8 mouse cellular contexts compared by ENCODE assay signal in genomic region chrX:64275501-64276289, GRCm38 (mm10). TPM values are rescaled to one million over a fixed set of nuclear protein-coding genes. Genes with fewer than 3 reads are reported as not detected.
DNase-seq lines count a peak whose midpoint lies in the region; ATAC-seq and TF ChIP-seq lines count a peak whose summit lies in the region.

No protein-coding gene starts in this region.

- H3K9ac ChIP-seq in neural tube, embryonic 11.5 days (ENCODE audit: low read length) = peak overlapping the region; percentile 42; the same call in 1 of the 2 replicates
- H3K9ac ChIP-seq in midbrain, postnatal 0 days (replicated peaks; ENCODE audit: low read length, poor library complexity, severe bottlenecking) = peak overlapping the region; percentile 57

- peak; percentile 69 for ATAC-seq in neural tube, embryonic 11.5 days (ENCODE audit: insufficient read depth, low FRiP score, low TSS enrichment)
- peak; percentile 36; the same call in 1 of the 2 replicates for ATAC-seq in midbrain, postnatal 0 days (ENCODE audit: low FRiP score)
- ATAC-seq in megakaryocyte progenitor cell, adult 5-6 weeks (replicated peaks; ENCODE audit: poor library complexity) = no peak
- ATAC-seq in megakaryocyte-erythroid progenitor cell, adult 5-6 weeks (replicated peaks; ENCODE audit: low FRiP score, low TSS enrichment, poor library complexity, severe bottlenecking) = no peak

- no peaks in the 10 kb centered on the region for H3K27me3 ChIP-seq in neural tube, embryonic 11.5 days (ENCODE audit: control insufficient read depth, insufficient read depth, low read length)
- no peaks in the 10 kb centered on the region for H3K27me3 ChIP-seq in midbrain, postnatal 0 days (ENCODE audit: insufficient read depth, low read length)

- no peaks in the 10 kb centered on the region for H3K36me3 ChIP-seq in neural tube, embryonic 11.5 days (ENCODE audit: control insufficient read depth, insufficient read depth, low read length)
- H3K36me3 ChIP-seq in midbrain, postnatal 0 days (ENCODE audit: insufficient read depth, low read length) = no peaks in the 10 kb centered on the region

- DNase-seq in neural tube, embryonic 11.5 days (ENCODE audit: low spot score) = peak; percentile 22
- DNase-seq in neural tube, embryonic 10.5 days (ENCODE audit: extremely low spot score, low spot score) = no peak
- peak; percentile 9 to 36 for DNase-seq in layer of hippocampus, adult 18-20 months (ENCODE audit: low spot score in 2 of 2)
- DNase-seq in midbrain, postnatal 0 days (ENCODE audit: low spot score) = peak; percentile 11
- no peak for DNase-seq in adrenal gland, postnatal 10 days

- H3K4me1 ChIP-seq in neural tube, embryonic 11.5 days (ENCODE audit: control insufficient read depth, insufficient read depth, low read length) = no peaks in the 10 kb centered on the region
- no peaks in the 10 kb centered on the region for H3K4me1 ChIP-seq in embryonic fibroblast, embryonic 13.5 days (ENCODE audit: control insufficient read depth, insufficient read depth, low read length)
- H3K4me1 ChIP-seq in midbrain, postnatal 0 days (ENCODE audit: insufficient read depth, low read length) = no peaks in the 10 kb centered on the region

- H3K9me3 ChIP-seq in neural tube, embryonic 11.5 days (ENCODE audit: control insufficient read depth, low read length) = no peaks in the 10 kb centered on the region
- no peaks in the 10 kb centered on the region for H3K9me3 ChIP-seq in midbrain, postnatal 0 days (ENCODE audit: low read length)

- H3K4me3 ChIP-seq in neural tube, embryonic 11.5 days (ENCODE audit: low read depth, low read length) = peak overlapping the region; percentile 42
- H3K4me3 ChIP-seq in embryonic fibroblast, embryonic 13.5 days (ENCODE audit: insufficient read depth, low read length) = peak overlapping the region; percentile 42
- H3K4me3 ChIP-seq in midbrain, postnatal 0 days (ENCODE audit: low read depth, low read length) = peak overlapping the region; percentile 41

- H3K27ac ChIP-seq in neural tube, embryonic 11.5 days (ENCODE audit: low read depth, low read length) = no peak overlapping the region
- no peak overlapping the region for H3K27ac ChIP-seq in embryonic fibroblast, embryonic 13.5 days (ENCODE audit: insufficient read depth, low read length)
- peak overlapping the region; percentile 72 for H3K27ac ChIP-seq in midbrain, postnatal 0 days (ENCODE audit: low read depth, low read length)

- no peak for TF ChIP-seq POLR2A in embryonic fibroblast, embryonic 13.5 days (IDR thresholded peaks at IDR 0.05; ENCODE audit: low read depth, low read length)

- WGBS in neural tube, embryonic 11.5 days = 6% methylated on average over 36 of the region's 41 CpGs
- 12% methylated on average over 36 of the region's 41 CpGs for WGBS in midbrain, postnatal 0 days

- H3K4me2 ChIP-seq in neural tube, embryonic 11.5 days (ENCODE audit: low read depth) = peak overlapping the region; percentile 63
- H3K4me2 ChIP-seq in midbrain, postnatal 0 days (ENCODE audit: low read depth, low read length, poor library complexity, severe bottlenecking) = peak overlapping the region; percentile 46

- no peak for TF ChIP-seq CTCF in embryonic fibroblast, embryonic 13.5 days (IDR thresholded peaks at IDR 0.05; ENCODE audit: borderline replicate concordance, insufficient read depth, low read length)
- TF ChIP-seq CTCF in midbrain, postnatal 0 days (IDR thresholded peaks at IDR 0.05) = no peak; the same call in 1 of the 2 replicates

RNA-seq across cellular contexts. Expression of gene Slitrk4, which starts 1.1 kb away (rescaled TPM):
- polyA plus RNA-seq in neural tube, embryonic 11.5 days (2014; fragmentation: Nextera tagmentation; extraction: Ambion mirVana) = 2.5 and 3.8 TPM in 2 replicates
- polyA plus RNA-seq in embryonic fibroblast, embryonic 13.5 days (2011; ENCODE audit: insufficient read length, low read depth, missing spikeins) = not detected in 2 replicates
- 10 to 100 TPM; 38.7 to 41.5 TPM for total RNA-seq in layer of hippocampus, adult 18-20 months (2021)
- 23.5 and 27.8 TPM in 2 replicates for total RNA-seq in midbrain, postnatal 0 days (2014; rRNA removed)
- 23.5 and 24.6 TPM in 2 replicates for polyA plus RNA-seq in midbrain, postnatal 0 days (2015; fragmentation: Nextera tagmentation; extraction: Ambion mirVana)
- not detected in 2 replicates for total RNA-seq in megakaryocyte progenitor cell, adult 5-6 weeks (2015)
- not detected in 2 replicates for total RNA-seq in megakaryocyte progenitor cell, adult 5-6 weeks (2017)
- total RNA-seq in megakaryocyte-erythroid progenitor cell, adult 5-6 weeks (2014; fragmentation: Nextera tagmentation) = not detected in 2 replicates
- total RNA-seq in megakaryocyte-erythroid progenitor cell, adult 5-6 weeks (2017) = not detected in 2 replicates
- under 1 TPM; 0.39 TPM for total RNA-seq in adrenal gland, postnatal 10 days (2021)

Comparison
In these comparisons a context has a peak if more than half of its experiments do, and no peak if none do; other contexts are left out.
1. DNase-seq: peak in neural tube, embryonic 11.5 days (single experiment), layer of hippocampus, adult 18-20 months (2 of 2) and midbrain, postnatal 0 days (single experiment); none in neural tube, embryonic 10.5 days (single experiment) and adrenal gland, postnatal 10 days (single experiment).
2. ATAC-seq: peak in neural tube, embryonic 11.5 days (single experiment) and midbrain, postnatal 0 days (single experiment); none in megakaryocyte progenitor cell, adult 5-6 weeks (single experiment) and megakaryocyte-erythroid progenitor cell, adult 5-6 weeks (single experiment).
3. RNA of gene Slitrk4, which starts 1.1 kb away (total RNA-seq): 38.7 to 41.5 TPM in layer of hippocampus, adult 18-20 months and 23.5 to 27.8 TPM in midbrain, postnatal 0 days; 0.39 TPM in adrenal gland, postnatal 10 days, not detected in megakaryocyte progenitor cell, adult 5-6 weeks and not detected in megakaryocyte-erythroid progenitor cell, adult 5-6 weeks; every median in the first group is over 10 times any median in the second.
4. Peak in every context shown above with its lines, with median percentiles within 50 percentile points of each other: H3K4me3 ChIP-seq.